Mouse (Mus musculus): ENCODE measurements at regions not wholly inside any gene's neighbourhood (a gene's known extent, or its start where the extent isn't known, plus 50 kb on each side); places are given as distances from the start of the nearest gene placed in this dataset.

- DNase-seq (ENCODE audit: low read depth, low spot score) = no peak
These were observed 53.9 kb upstream of the Olfr266 start for GRCm38 (mm10) chr3:106879994-106880393.

- DNase-seq (ENCODE audit: low read depth, low spot score) = peak; percentile 28
These were observed 77.1 kb upstream of the Olfr266 start for GRCm38 (mm10) chr3:106903198-106903597.

GRCm38 (mm10) chr3:106906668-106907067 lies 80.6 kb upstream of the Olfr266 start:
- no peak for DNase-seq (ENCODE audit: low read depth, low spot score)

GRCm38 (mm10) chr3:106936067-106936466 lies 99.9 kb upstream of the Kcna3 start:
- no peak for DNase-seq (ENCODE audit: low read depth, low spot score)

- DNase-seq (ENCODE audit: low read depth, low spot score) = peak; percentile 17
These were observed 95.9 kb upstream of the Kcna3 start for GRCm38 (mm10) chr3:106940095-106940494.

DNA sequence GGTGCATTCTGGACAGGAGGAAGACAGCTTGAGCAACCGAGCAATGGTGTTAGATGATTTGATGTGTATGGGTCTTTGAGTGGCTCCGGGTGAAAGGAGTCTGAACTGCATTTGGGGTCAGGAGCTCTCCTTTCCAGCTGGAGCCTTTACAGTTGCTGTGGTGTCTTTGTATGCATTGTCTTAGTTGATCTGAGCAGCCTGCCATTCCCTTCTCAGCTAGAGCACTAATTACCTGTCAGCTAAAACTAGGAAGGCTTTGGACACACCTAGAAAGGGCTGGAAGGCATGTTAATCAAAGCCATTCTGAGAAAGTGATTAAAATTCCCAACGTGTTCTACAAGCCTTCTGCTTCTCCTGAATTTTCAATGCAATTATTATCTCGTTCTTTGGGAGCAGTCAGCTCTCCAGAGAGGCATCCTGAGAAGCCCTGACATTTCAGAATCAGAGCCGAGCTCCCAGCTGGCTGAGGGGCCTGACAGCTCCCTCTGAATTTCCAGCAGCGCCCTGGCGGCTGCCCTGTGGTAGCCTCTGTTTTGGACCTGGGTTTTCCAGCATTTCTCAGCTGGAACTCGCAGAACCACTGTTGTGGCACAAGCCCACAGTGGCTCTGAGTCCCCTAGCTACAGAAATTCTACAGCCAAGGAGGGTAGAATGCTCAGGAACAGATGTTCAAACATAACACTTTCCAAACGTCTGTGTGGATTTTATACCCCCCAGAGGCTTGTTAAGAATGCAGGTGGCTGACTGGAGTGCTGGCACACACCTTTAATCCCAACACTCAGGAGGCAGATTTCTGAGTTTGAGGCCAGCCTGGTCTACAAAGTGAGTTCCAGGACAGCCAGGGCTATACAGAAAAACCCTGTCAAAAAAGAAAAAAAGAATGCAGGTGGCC lies 80.2 kb upstream of the Kcna3 start:
- no peak for DNase-seq (ENCODE audit: low read depth, low spot score)

GRCm38 (mm10) chr3:106957162-106957895 lies 78.6 kb upstream of the Kcna3 start:
- no peak for DNase-seq (ENCODE audit: low read depth, low spot score)

- no peak for DNase-seq (ENCODE audit: low read depth, low spot score)
These were observed 77.8 kb upstream of the Kcna3 start for GRCm38 (mm10) chr3:106958194-106958593.

DNA sequence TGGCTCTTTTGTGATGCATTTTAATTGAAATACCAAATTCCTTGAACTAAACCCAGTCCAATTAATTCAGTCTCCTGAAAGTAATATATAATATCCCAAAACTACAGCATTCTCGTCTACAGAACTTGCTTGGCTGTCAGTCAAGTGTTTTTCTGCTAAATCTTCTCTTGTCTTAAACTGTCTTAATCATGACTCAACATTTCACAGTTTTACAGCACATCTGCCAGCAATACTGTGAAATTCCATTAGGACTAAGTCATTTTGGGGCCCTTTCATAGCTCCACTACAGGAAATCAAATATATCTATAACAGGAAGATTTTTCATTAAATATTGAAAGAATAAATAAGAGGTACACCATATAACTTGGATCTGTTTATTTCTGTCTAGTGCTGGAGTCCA lies 75.4 kb upstream of the Kcna3 start:
- no peak for DNase-seq (ENCODE audit: low read depth, low spot score)

DNA sequence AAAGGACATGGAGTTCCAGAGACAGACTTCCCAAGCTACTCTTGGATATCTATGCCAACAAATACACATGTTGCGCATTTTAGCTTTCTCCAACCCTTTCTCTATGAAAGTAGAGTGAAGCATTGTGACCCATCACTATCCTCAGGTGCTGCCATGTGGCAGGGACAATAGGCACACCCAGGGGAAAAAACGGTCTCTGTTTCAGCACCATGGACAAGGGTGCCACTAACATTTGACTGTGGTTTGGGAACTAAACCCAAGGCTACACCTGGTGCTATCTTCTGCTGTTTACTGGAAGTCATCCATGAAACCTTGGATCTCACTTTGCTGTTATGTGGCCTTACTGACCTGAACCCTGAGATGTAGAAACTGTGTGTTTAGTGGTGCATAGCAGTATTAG lies 73.5 kb upstream of the Kcna3 start:
- DNase-seq (ENCODE audit: low read depth, low spot score) = no peak

DNA sequence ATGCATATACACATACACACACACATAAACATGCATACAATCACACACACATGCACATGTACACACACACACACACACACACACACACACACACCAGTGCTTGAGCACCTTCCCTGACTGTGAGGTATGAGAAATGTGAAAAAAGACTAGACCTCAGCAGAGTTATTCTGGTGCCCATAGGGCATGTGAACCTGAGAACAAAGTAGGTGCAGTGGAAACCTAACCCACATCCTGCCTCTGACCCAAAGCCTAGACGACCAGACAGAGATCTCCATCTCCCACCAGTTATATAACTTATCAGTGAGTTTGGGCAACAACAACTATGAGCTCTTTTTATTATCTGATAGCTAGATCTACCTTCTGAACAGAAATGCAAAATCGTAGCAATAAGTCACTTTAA lies 69.8 kb upstream of the Kcna3 start:
- no peak for DNase-seq (ENCODE audit: low read depth, low spot score)

DNA sequence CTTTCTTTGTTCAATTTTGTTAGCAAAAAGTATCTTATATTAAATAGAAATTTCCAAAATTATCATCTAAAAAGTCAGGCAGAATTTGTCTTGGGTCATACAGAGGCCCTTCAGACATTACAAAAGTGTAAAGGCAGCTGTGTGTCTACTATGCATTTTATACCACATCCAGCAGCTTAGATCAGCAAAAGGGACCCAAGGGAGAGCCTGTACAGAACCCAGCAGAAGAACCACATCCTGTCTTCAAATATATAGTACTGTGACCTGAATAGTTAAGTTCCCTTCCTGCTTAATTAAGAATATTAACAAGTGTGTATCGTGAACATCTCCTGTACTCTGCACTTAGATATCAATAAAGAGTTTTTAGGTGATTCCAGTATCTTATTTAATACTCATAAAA lies 68.5 kb upstream of the Kcna3 start:
- no peak for DNase-seq (ENCODE audit: low read depth, low spot score)

DNA sequence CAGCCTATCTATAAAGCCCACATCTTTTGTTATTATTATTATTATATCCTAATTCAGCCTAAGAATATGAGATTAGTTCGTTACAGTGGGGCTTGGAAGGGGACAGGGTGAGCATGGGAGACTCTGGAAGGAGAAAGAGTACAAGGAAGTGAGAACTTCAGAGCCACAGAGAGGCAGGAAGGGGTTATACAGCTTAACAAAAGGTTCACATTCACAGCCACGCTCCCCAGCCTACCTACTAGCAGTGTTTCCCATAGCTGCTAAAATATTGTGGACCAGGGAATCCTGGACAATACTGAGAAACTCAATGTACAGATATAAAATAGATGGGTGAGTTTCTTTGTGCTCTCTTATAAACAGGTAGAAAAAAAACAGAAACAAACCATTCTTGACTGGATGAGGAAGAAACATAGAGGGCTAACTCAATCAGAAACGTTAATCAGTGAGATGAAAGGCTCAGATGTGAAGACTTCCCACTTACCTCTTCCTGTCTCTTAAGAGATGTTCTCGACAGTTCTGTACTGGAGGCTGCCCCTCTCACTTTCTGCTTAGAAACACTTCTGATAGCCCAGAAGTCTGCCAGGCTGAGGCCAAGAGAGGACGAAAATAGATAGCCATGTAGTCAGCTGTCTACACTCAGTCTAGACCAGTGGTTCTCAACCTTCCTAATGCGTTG lies 61.7 kb upstream of the Kcna3 start:
- no peak for DNase-seq (ENCODE audit: low read depth, low spot score)

DNA sequence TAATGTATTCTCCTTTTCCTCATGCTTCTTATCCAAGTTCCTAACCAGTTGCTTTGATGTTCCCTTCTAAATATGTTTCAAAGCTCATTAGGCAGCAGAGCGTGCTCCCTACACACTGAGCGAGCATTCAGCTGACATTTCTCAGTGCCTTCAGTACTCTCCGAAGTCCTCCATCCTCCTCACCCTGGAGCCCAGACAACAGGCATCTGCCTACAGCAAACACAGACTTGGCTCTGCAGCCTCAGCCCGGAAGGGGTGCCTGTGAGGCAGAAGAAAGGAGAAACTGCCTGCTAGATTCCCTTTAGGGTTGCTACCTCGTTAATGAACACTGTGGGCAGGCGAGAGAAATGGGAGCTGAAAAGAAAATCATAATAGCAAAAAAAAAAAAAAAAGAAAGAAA lies 57.2 kb upstream of the Kcna3 start:
- DNase-seq (ENCODE audit: low read depth, low spot score) = no peak

DNA sequence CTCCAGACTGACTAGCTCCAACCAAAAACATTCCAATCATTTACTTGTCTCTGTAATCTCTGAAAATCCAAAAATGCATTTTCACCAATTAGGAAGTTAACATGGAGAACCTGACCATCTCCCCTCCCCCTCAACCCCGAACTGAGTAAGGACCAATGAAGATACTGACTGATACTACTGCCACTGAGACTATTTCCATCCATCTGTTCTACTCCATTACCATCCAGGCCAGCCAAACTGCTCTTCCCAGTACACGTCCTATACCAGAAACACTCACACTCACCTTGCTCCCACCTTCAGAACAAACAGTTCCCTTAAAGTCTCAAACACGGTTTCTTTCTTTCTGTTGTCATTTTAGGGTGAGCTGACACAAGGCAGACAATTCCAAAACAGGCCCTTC lies 55.1 kb upstream of the Kcna3 start:
- no peak for DNase-seq (ENCODE audit: low read depth, low spot score)

- no peak for DNase-seq (ENCODE audit: low read depth, low spot score)
These were observed 54.6 kb upstream of the Kcna3 start for GRCm38 (mm10) chr3:106981323-106981722.

DNA sequence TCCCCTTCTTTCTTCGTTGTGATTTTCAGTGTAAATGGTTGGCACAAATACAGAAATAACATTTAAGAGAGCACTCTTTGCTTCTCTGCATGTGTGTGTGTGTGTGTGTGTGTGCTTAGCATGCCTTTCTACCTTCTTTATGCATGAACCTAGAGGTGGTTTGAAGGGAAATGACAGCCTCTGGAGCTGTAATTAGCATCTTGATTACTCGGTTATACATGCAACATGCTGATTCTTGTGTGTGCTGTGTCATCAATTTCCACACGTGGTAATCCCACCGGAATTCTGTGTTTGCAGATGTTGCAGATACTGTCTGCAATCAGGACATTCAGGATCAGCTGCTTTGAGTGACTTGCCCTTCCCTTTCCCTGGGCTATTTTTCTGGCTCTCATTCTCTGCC lies 51.7 kb upstream of the Kcna3 start:
- DNase-seq (ENCODE audit: low read depth, low spot score) = no peak

All from retina, postnatal 7 days (tissue).